Mouse (Mus musculus) natural killer cell, adult 2 months (primary cell): ENCODE results near the gene Lef1.

ENCODE experiments used
- DNase-seq, 2 experiments: peaks; one replicate each; pipeline ENCODE4 v3.0.0; 2022; ENCODE audit warnings: low spot score in 2 of 2

Gene Lef1

GRCm38 (mm10) chr3:131190671-131191367, 80.5 kb downstream of the Lef1 start:
- no peak for DNase-seq

GRCm38 (mm10) chr3:131191454-131191853, 81.2 kb downstream of the Lef1 start:
- DNase-seq: no peak

- DNase-seq: no peak
Observed at GRCm38 (mm10) chr3:131196050-131196449, 85.8 kb downstream of the Lef1 start.

- no peak for DNase-seq
Observed at GRCm38 (mm10) chr3:131196507-131197019, 86.3 kb downstream of the Lef1 start.

- DNase-seq: no peak
Observed at GRCm38 (mm10) chr3:131198991-131199390, 88.7 kb downstream of the Lef1 start.

GRCm38 (mm10) chr3:131199590-131200288, 89.5 kb downstream of the Lef1 start:
- peak in 1 of 2 experiments; percentile 11 for DNase-seq

- DNase-seq: no peak
Observed at GRCm38 (mm10) chr3:131202311-131202710, 92.0 kb downstream of the Lef1 start.

- DNase-seq: peak; percentile 16 to 36
Observed at GRCm38 (mm10) chr3:131207846-131208245, 97.6 kb downstream of the Lef1 start.

- peak; percentile 85 to 91 for DNase-seq
Observed at GRCm38 (mm10) chr3:131208265-131208891, 98.1 kb downstream of the Lef1 start.

GRCm38 (mm10) chr3:131212200-131212599, 101.9 kb downstream of the Lef1 start:
- DNase-seq: peak in 1 of 2 experiments; percentile 12

- DNase-seq: no peak
Observed at GRCm38 (mm10) chr3:131214060-131214658, 103.9 kb downstream of the Lef1 start.

- peak; percentile 50 to 62 for DNase-seq
Observed at GRCm38 (mm10) chr3:131214841-131215240, 104.6 kb downstream of the Lef1 start.

GRCm38 (mm10) chr3:131218636-131219390, 108.5 kb downstream of the Lef1 start:
- no peak for DNase-seq

- DNase-seq: peak in 1 of 2 experiments; percentile 21
Observed at GRCm38 (mm10) chr3:131228083-131228482, 117.8 kb downstream of the Lef1 start.

GRCm38 (mm10) chr3:131237061-131237460, 126.8 kb downstream of the Lef1 start:
- DNase-seq: no peak

- peak; percentile 54 to 69 for DNase-seq
Observed at GRCm38 (mm10) chr3:131237785-131238633, 127.7 kb downstream of the Lef1 start.

- DNase-seq: peak; percentile 39 to 55
Observed at GRCm38 (mm10) chr3:131245766-131246578, 135.7 kb downstream of the Lef1 start.

- DNase-seq: no peak
Observed at GRCm38 (mm10) chr3:131246579-131247046, 136.3 kb downstream of the Lef1 start.

- no peak for DNase-seq
Observed at GRCm38 (mm10) chr3:131247447-131247846, 137.2 kb downstream of the Lef1 start.
